Mouse (Mus musculus) ovary, adult 10 weeks (tissue): ENCODE results near the gene Vrk3. TPM values are rescaled to one million over a fixed set of nuclear protein-coding genes. Genes with fewer than 3 reads are reported as not detected.

ENCODE experiments used
- polyA plus RNA-seq: library from polyadenylated mRNA; stranded (reverse); fragments of 350-450 nt; fragmentation: Illumina TruSeq; extraction: RNeasy Lipid Tissue Mini Kit (QIAGEN cat#74804); gene quantifications from one replicate; pipeline ENCODE4 v1.2.3, GENCODE M21; 2014

Vrk3 gene
- 3.8 TPM for polyA plus RNA-seq

GRCm38 (mm10) chr7:44748101-44749044, at the start of gene Vrk3:
Gene Vrk3 (plus strand): TSS chr7:44748413.

GRCm38 (mm10) chr7:44708574-44708973, 39.6 kb upstream of the Vrk3 start, which contains the start of gene Izumo2:
Gene Izumo2 (plus strand): TSS chr7:44708742.

GRCm38 (mm10) chr7:44750950-44751349, 2.7 kb downstream of the Vrk3 start, which contains the start of gene Zfp473:
Gene Zfp473 (minus strand): TSS chr7:44751050.

GRCm38 (mm10) chr7:44815721-44816469, 67.7 kb downstream of the Vrk3 start, which contains the start of the genes Nup62 and Il4i1:
Gene Nup62 (plus strand): TSS chr7:44816088.
Gene Il4i1 (plus strand): TSS chr7:44816387.

GRCm38 (mm10) chr7:44816470-44817021, 68.3 kb downstream of the Vrk3 start, which contains the start of gene Atf5:
Gene Atf5 (minus strand): TSS chr7:44816658.

Other genes starting within 250 kb of the Vrk3 start
- not detected for gene Mybpc2, start 223.8 kb upstream of the Vrk3 start, polyA plus RNA-seq
- gene Spib, start 216.3 kb upstream of the Vrk3 start, polyA plus RNA-seq = not detected
- not detected for gene Pold1, start 199.6 kb upstream of the Vrk3 start, polyA plus RNA-seq
- gene Nr1h2, start 194.5 kb upstream of the Vrk3 start, polyA plus RNA-seq = not detected
- gene Napsa, start 176.0 kb upstream of the Vrk3 start, polyA plus RNA-seq = not detected
- not detected for gene Kcnc3, start 157.7 kb upstream of the Vrk3 start, polyA plus RNA-seq
- gene Myh14, start 77.6 kb upstream of the Vrk3 start, polyA plus RNA-seq = not detected
- gene Izumo2, start 39.7 kb upstream of the Vrk3 start, polyA plus RNA-seq = not detected
- gene Zfp473, start 2.6 kb downstream of the Vrk3 start, polyA plus RNA-seq = 2.2 TPM
- gene Nup62, start 67.7 kb downstream of the Vrk3 start, polyA plus RNA-seq = 5.9 TPM
- not detected for gene Il4i1, start 68.0 kb downstream of the Vrk3 start, polyA plus RNA-seq
- 5.8 TPM for gene Atf5, start 68.2 kb downstream of the Vrk3 start, polyA plus RNA-seq
- 1.7 TPM for gene Akt1s1, start 100.6 kb downstream of the Vrk3 start, polyA plus RNA-seq
- 0.71 TPM for gene Tbc1d17, start 100.7 kb downstream of the Vrk3 start, polyA plus RNA-seq
- gene Pnkp, start 108.7 kb downstream of the Vrk3 start, polyA plus RNA-seq = not detected
- not detected for gene Ptov1, start 121.4 kb downstream of the Vrk3 start, polyA plus RNA-seq
- gene Med25, start 144.3 kb downstream of the Vrk3 start, polyA plus RNA-seq = 2.5 TPM
- 3.2 TPM for gene Fuz, start 147.7 kb downstream of the Vrk3 start, polyA plus RNA-seq
- 20.6 TPM for gene Ap2a1, start 181.1 kb downstream of the Vrk3 start, polyA plus RNA-seq
- not detected for gene Tsks, start 194.8 kb downstream of the Vrk3 start, polyA plus RNA-seq
- 0.88 TPM for gene Cpt1c, start 226.4 kb downstream of the Vrk3 start, polyA plus RNA-seq
- gene Prmt1, start 238.2 kb downstream of the Vrk3 start, polyA plus RNA-seq = 8.2 TPM
- gene Irf3, start 249.2 kb downstream of the Vrk3 start, polyA plus RNA-seq = 8.4 TPM